Mouse (Mus musculus): Measurements from ENCODE around the gene Ggnbp2.

GRCm38 (mm10) chr11:84919951-84920350 lies 49.3 kb upstream of the Ggnbp2 start:
- TF ChIP-seq CTCF (IDR thresholded peaks at IDR 0.05; ENCODE audit: low read depth) (no peak), EP300 (IDR thresholded peaks at IDR 0.05; ENCODE audit: low read depth) (no peak)
